Mouse (Mus musculus) limb, embryonic 13.5 days (tissue): Measurements from ENCODE around the gene Tomm5. TPM values are rescaled to one million over a fixed set of nuclear protein-coding genes. Genes with fewer than 3 reads are reported as not detected.

Experiments
- ATAC-seq: fragments of 200-750 bp; cut with Nextera tagmentation; 2 replicates; pipeline ENCODE4 v1.8.0; 2017; ENCODE audit warnings: low read depth, moderate number of reproducible peaks, moderate TSS enrichment; ENCODE audit not compliant: low FRiP score
- H3K27ac ChIP-seq: fragments of 300-500 bp; sonication (generic); 2 replicates; pipeline ENCODE4 v1.5.1; 2015; ENCODE audit warnings: inconsistent platforms, mild to moderate bottlenecking, moderate library complexity
- H3K27me3 ChIP-seq: fragments of 300-500 bp; sonication (generic); 2 replicates; pipeline ENCODE4 v1.6.1; 2015; ENCODE audit warnings: mild to moderate bottlenecking, inconsistent platforms
- H3K36me3 ChIP-seq: fragments of 300-500 bp; sonication (generic); 2 replicates; pipeline ENCODE4 v1.6.1; 2015; ENCODE audit warnings: inconsistent platforms, mild to moderate bottlenecking, moderate library complexity
- H3K4me1 ChIP-seq: fragments of 300-500 bp; sonication (generic); 2 replicates; pipeline ENCODE4 v1.6.1; 2015; ENCODE audit warnings: inconsistent platforms
- H3K4me2 ChIP-seq: fragments of 300-500 bp; sonication (generic); replicated peaks from 2 replicates; pipeline ENCODE4 v1.6.1; 2015; ENCODE audit warnings: inconsistent platforms, mild to moderate bottlenecking, moderate library complexity
- H3K4me3 ChIP-seq: fragments of 300-500 bp; sonication (generic); 2 replicates; pipeline ENCODE4 v1.5.1; 2015; ENCODE audit warnings: moderate library complexity, mild to moderate bottlenecking, inconsistent platforms
- H3K9ac ChIP-seq: fragments of 300-500 bp; sonication (generic); 2 replicates; pipeline ENCODE4 v1.6.1; 2015; ENCODE audit warnings: mild to moderate bottlenecking, inconsistent platforms
- H3K9me3 ChIP-seq: fragments of 300-500 bp; sonication (generic); 2 replicates; pipeline ENCODE4 v1.6.1; 2016; ENCODE audit warnings: inconsistent platforms
- WGBS: fragments of 180-500 bp; shearing (Covaris S2); methylation state at CpG from one replicate; pipeline ENCODE4 v1.1.7; 2015; 5-methylcytosine and 5-hydroxymethylcytosine counted together
- polyA plus RNA-seq: library from polyadenylated mRNA; unstranded; fragments of >200 nt; fragmentation: Nextera tagmentation; extraction: Ambion mirVana; gene quantifications from 2 replicates; pipeline ENCODE4 v1.2.1, GENCODE M21; 2015

Gene Tomm5
- polyA plus RNA-seq, result 213 and 223 TPM in 2 replicates

- Histone ChIP-seq H3K27ac (no peak within 1 kb of the TSS), H3K27me3 (no peaks in the 10 kb centered on the region), H3K36me3 (peaks cover 27% of the 10 kb centered on the region), H3K9me3 (no peaks in the 10 kb centered on the region), H3K4me1 (peaks cover 16% of the 10 kb centered on the region), H3K4me2 (peak within 1 kb of the TSS; percentile 86), H3K4me3 (peak within 1 kb of the TSS; percentile 94), H3K9ac (peak within 1 kb of the TSS; percentile 95)
- ATAC-seq, result peak; percentile 93
- under 1% methylated on average over 39 of the region's 39 CpGs for WGBS
Observed at GRCm38 (mm10) chr4:45107601-45108277, at the start of gene Tomm5. Tomm5 (minus strand) TSS chr4:45108114.

GRCm38 (mm10) chr4:45156433-45156832, 48.5 kb upstream of the Tomm5 start:
- whole genome bisulfite sequencing, result 84% methylated on average over 3 of the region's 3 CpGs
- no peak for ATAC-seq
- Histone ChIP-seq H3K9ac (no peak overlapping the region), H3K4me2 (no peak overlapping the region), H3K36me3 (no peaks in the 10 kb centered on the region), H3K4me1 (no peaks in the 10 kb centered on the region), H3K27ac (no peak overlapping the region), H3K27me3 (no peaks in the 10 kb centered on the region), H3K4me3 (no peak overlapping the region), H3K9me3 (no peaks in the 10 kb centered on the region)

GRCm38 (mm10) chr4:45143005-45143404, 35.1 kb upstream of the Tomm5 start:
- WGBS, result 70% methylated on average over 8 of the region's 8 CpGs
- Histone ChIP-seq H3K4me2 (no peak overlapping the region), H3K9me3 (no peaks in the 10 kb centered on the region), H3K27ac (no peak overlapping the region), H3K36me3 (no peaks in the 10 kb centered on the region), H3K4me1 (no peaks in the 10 kb centered on the region), H3K4me3 (no peak overlapping the region), H3K27me3 (no peaks in the 10 kb centered on the region), H3K9ac (no peak overlapping the region)
- ATAC-seq, result no peak

GRCm38 (mm10) chr4:45142411-45142810, 34.5 kb upstream of the Tomm5 start:
- Histone ChIP-seq H3K4me3 (no peak overlapping the region), H3K27me3 (no peaks in the 10 kb centered on the region), H3K27ac (no peak overlapping the region), H3K4me1 (no peaks in the 10 kb centered on the region), H3K9me3 (no peaks in the 10 kb centered on the region), H3K4me2 (no peak overlapping the region), H3K36me3 (no peaks in the 10 kb centered on the region), H3K9ac (no peak overlapping the region)
- peak; percentile 19; the same call in 1 of the 2 replicates for ATAC-seq
- 40% methylated on average over 11 of the region's 11 CpGs for whole genome bisulfite sequencing

GRCm38 (mm10) chr4:45141835-45142234, 33.9 kb upstream of the Tomm5 start:
- no peaks in the 10 kb centered on the region for H3K36me3 ChIP-seq
- no peak overlapping the region for H3K4me2 ChIP-seq
- no peak overlapping the region; the same call in 1 of the 2 replicates for H3K9ac ChIP-seq
- no peaks in the 10 kb centered on the region for H3K9me3 ChIP-seq
- no peaks in the 10 kb centered on the region for H3K4me1 ChIP-seq
- ATAC-seq, result no peak
- H3K27ac ChIP-seq, result no peak overlapping the region
- WGBS, result 65% methylated on average over 5 of the region's 5 CpGs
- no peak overlapping the region for H3K4me3 ChIP-seq
- H3K27me3 ChIP-seq, result no peaks in the 10 kb centered on the region

- Histone ChIP-seq H3K27me3 (no peaks in the 10 kb centered on the region), H3K4me1 (no peaks in the 10 kb centered on the region), H3K9me3 (no peaks in the 10 kb centered on the region), H3K9ac (no peak overlapping the region), H3K27ac (no peak overlapping the region), H3K36me3 (no peaks in the 10 kb centered on the region), H3K4me2 (no peak overlapping the region), H3K4me3 (no peak overlapping the region)
- no peak for ATAC-seq
- WGBS, result 17% methylated on average over 4 of the region's 4 CpGs
Observed at GRCm38 (mm10) chr4:45137636-45138035, 29.7 kb upstream of the Tomm5 start.

GRCm38 (mm10) chr4:45134471-45134870, 26.6 kb upstream of the Tomm5 start:
- 85% methylated on average over 8 of the region's 8 CpGs for WGBS

GRCm38 (mm10) chr4:45131021-45131420, 23.1 kb upstream of the Tomm5 start:
- H3K4me1 ChIP-seq, result no peaks in the 10 kb centered on the region
- no peak for ATAC-seq
- no peak overlapping the region for H3K27ac ChIP-seq
- 71% methylated on average over 4 of the region's 4 CpGs for WGBS
- no peak overlapping the region for H3K4me2 ChIP-seq
- H3K27me3 ChIP-seq, result no peaks in the 10 kb centered on the region
- H3K9ac ChIP-seq, result no peak overlapping the region
- H3K4me3 ChIP-seq, result no peak overlapping the region
- H3K36me3 ChIP-seq, result no peaks in the 10 kb centered on the region
- H3K9me3 ChIP-seq, result no peaks in the 10 kb centered on the region

More at GRCm38 (mm10) chr4:45134471-45134870, 26.6 kb upstream of the Tomm5 start:
- no peaks in the 10 kb centered on the region for H3K9me3 ChIP-seq
- H3K4me3 ChIP-seq, result no peak overlapping the region
- no peaks in the 10 kb centered on the region for H3K36me3 ChIP-seq
- H3K9ac ChIP-seq, result no peak overlapping the region
- no peak for ATAC-seq
- no peaks in the 10 kb centered on the region for H3K4me1 ChIP-seq
- no peak overlapping the region for H3K4me2 ChIP-seq
- H3K27ac ChIP-seq, result no peak overlapping the region
- no peaks in the 10 kb centered on the region for H3K27me3 ChIP-seq

GRCm38 (mm10) chr4:45121311-45121710, 13.4 kb upstream of the Tomm5 start:
- no peak for ATAC-seq
- WGBS, result 85% methylated on average over 11 of the region's 11 CpGs
- no peaks in the 10 kb centered on the region for H3K27me3 ChIP-seq

GRCm38 (mm10) chr4:45108456-45109110, 669 bp upstream of the Tomm5 start:
- H3K4me2 ChIP-seq, result peak overlapping the region; percentile 86
- H3K4me3 ChIP-seq, result no peak overlapping the region; the same call in 1 of the 2 replicates
- H3K36me3 ChIP-seq, result peaks cover 20% of the 10 kb centered on the region
- no peak overlapping the region for H3K27ac ChIP-seq
- H3K27me3 ChIP-seq, result no peaks in the 10 kb centered on the region
- no peak for ATAC-seq
- no peaks in the 10 kb centered on the region for H3K9me3 ChIP-seq
- 66% methylated on average over 8 of the region's 8 CpGs for WGBS
- H3K4me1 ChIP-seq, result peaks cover 16% of the 10 kb centered on the region
- peak overlapping the region; percentile 25; the same call in 1 of the 2 replicates for H3K9ac ChIP-seq

More at GRCm38 (mm10) chr4:45121311-45121710, 13.4 kb upstream of the Tomm5 start:
- no peak overlapping the region for H3K4me3 ChIP-seq
- H3K9ac ChIP-seq, result no peak overlapping the region
- H3K9me3 ChIP-seq, result no peaks in the 10 kb centered on the region
- H3K36me3 ChIP-seq, result no peaks in the 10 kb centered on the region
- H3K4me2 ChIP-seq, result no peak overlapping the region
- no peak overlapping the region for H3K27ac ChIP-seq
- no peaks in the 10 kb centered on the region for H3K4me1 ChIP-seq

GRCm38 (mm10) chr4:45107066-45107465, 848 bp downstream of the Tomm5 start:
- Histone ChIP-seq H3K9ac (peak overlapping the region; percentile 95), H3K4me2 (peak overlapping the region; percentile 86), H3K4me3 (peak overlapping the region; percentile 94), H3K27me3 (no peaks in the 10 kb centered on the region), H3K36me3 (peaks cover 33% of the 10 kb centered on the region), H3K9me3 (no peaks in the 10 kb centered on the region), H3K4me1 (peaks cover 16% of the 10 kb centered on the region), H3K27ac (no peak overlapping the region)
- WGBS, result 11% methylated on average over 4 of the region's 4 CpGs
- ATAC-seq, result no peak

- no peak overlapping the region; the same call in 1 of the 2 replicates for H3K9ac ChIP-seq
- peaks cover 16% of the 10 kb centered on the region for H3K4me1 ChIP-seq
- no peak for ATAC-seq
- 80% methylated on average over 5 of the region's 5 CpGs for WGBS
- H3K4me2 ChIP-seq, result peak overlapping the region; percentile 86
- H3K9me3 ChIP-seq, result no peaks in the 10 kb centered on the region
- peaks cover 36% of the 10 kb centered on the region for H3K36me3 ChIP-seq
- H3K4me3 ChIP-seq, result peak overlapping the region; percentile 94
- no peaks in the 10 kb centered on the region for H3K27me3 ChIP-seq
- no peak overlapping the region for H3K27ac ChIP-seq
Observed at GRCm38 (mm10) chr4:45106409-45106808, 1.5 kb downstream of the Tomm5 start.
